In genomic region chr9:42039000-42039992, GRCm38 (mm10) we compare ENCODE assay signal across 11 mouse cellular contexts.
DNase-seq lines count a peak whose midpoint lies in the region; ATAC-seq and TF ChIP-seq lines count a peak whose summit lies in the region.
"Had no signal": no experiment of that assay in that cellular context is flagged by ENCODE, and none has a peak within 500 bp of the region (broad histone marks: within the 10 kb centered on the region; RNA-seq: fewer than 3 reads in every experiment).

No protein-coding gene starts in this region.

- no peak for DNase-seq in left cerebral cortex, adult 2 months (ENCODE audit: extremely low spot score in 1 of 2, low spot score in 2 of 2)
- no peak for DNase-seq in left cerebral cortex, adult 8-10 months (ENCODE audit: low spot score in 2 of 2)
- peak; percentile 78 for DNase-seq in cerebellum, adult 8-10 months
- no peak for DNase-seq in layer of hippocampus, adult 11-12 months (ENCODE audit: low spot score)
- no peak for DNase-seq in heart, adult 8-10 months (ENCODE audit: low spot score)
- DNase-seq: adrenal gland, adult 8-10 months; liver, embryonic 13.5 days had no signal

- peak; percentile 70 for ATAC-seq in hindbrain, embryonic 16.5 days
- peak; percentile 70 for ATAC-seq in neural tube, embryonic 15.5 days (ENCODE audit: low FRiP score)
- ATAC-seq in granulocyte monocyte progenitor cell, adult 5-6 weeks (replicated peaks; ENCODE audit: poor library complexity, severe bottlenecking), result no peak

- no peak overlapping the region for H3K4me2 ChIP-seq in hindbrain, embryonic 16.5 days (ENCODE audit: low read length)
- no peak overlapping the region for H3K4me2 ChIP-seq in neural tube, embryonic 15.5 days
- H3K4me2 ChIP-seq: liver, embryonic 13.5 days; stomach, embryonic 15.5 days had no signal

- H3K4me1 ChIP-seq in hindbrain, embryonic 16.5 days (ENCODE audit: control insufficient read depth, insufficient read depth, low read depth, low read length), result peaks cover 2% of the 10 kb centered on the region
- H3K4me1 ChIP-seq in neural tube, embryonic 15.5 days, result peaks cover 26% of the 10 kb centered on the region
- H3K4me1 ChIP-seq: liver, embryonic 13.5 days; stomach, embryonic 15.5 days had no signal

- peaks cover 6% of the 10 kb centered on the region for H3K36me3 ChIP-seq in hindbrain, embryonic 16.5 days (ENCODE audit: control insufficient read depth, insufficient read depth, low read length)
- H3K36me3 ChIP-seq in neural tube, embryonic 15.5 days, result peaks cover 15% of the 10 kb centered on the region
- H3K36me3 ChIP-seq: liver, embryonic 13.5 days had no signal

- H3K9ac ChIP-seq in hindbrain, embryonic 16.5 days (ENCODE audit: low read depth, low read length), result no peak overlapping the region
- no peak overlapping the region for H3K9ac ChIP-seq in neural tube, embryonic 15.5 days (replicated peaks)
- H3K9ac ChIP-seq: liver, embryonic 13.5 days; stomach, embryonic 15.5 days had no signal

- no peaks in the 10 kb centered on the region for H3K9me3 ChIP-seq in hindbrain, embryonic 16.5 days (ENCODE audit: control insufficient read depth, low read length)
- H3K9me3 ChIP-seq in neural tube, embryonic 15.5 days (replicated peaks), result no peaks in the 10 kb centered on the region
- H3K9me3 ChIP-seq: liver, embryonic 13.5 days; stomach, embryonic 15.5 days had no signal

- H3K27ac ChIP-seq in left cerebral cortex, adult 2 months, result peak overlapping the region; percentile 32
- peak overlapping the region; percentile 56 for H3K27ac ChIP-seq in hindbrain, embryonic 16.5 days (ENCODE audit: low read depth, low read length)
- peak overlapping the region; percentile 75 for H3K27ac ChIP-seq in neural tube, embryonic 15.5 days (replicated peaks)
- H3K27ac ChIP-seq: liver, embryonic 13.5 days; stomach, embryonic 15.5 days had no signal

- TF ChIP-seq CTCF in left cerebral cortex, adult 2 months (IDR thresholded peaks at IDR 0.05), result no peak

- H3K27me3 ChIP-seq in hindbrain, embryonic 16.5 days (replicated peaks; ENCODE audit: control insufficient read depth, insufficient read depth, low read length), result no peaks in the 10 kb centered on the region
- no peaks in the 10 kb centered on the region for H3K27me3 ChIP-seq in neural tube, embryonic 15.5 days (replicated peaks)
- H3K27me3 ChIP-seq: liver, embryonic 13.5 days; stomach, embryonic 15.5 days had no signal

- WGBS in hindbrain, embryonic 16.5 days, result 64% methylated on average over 18 of the region's 18 CpGs
- 41% methylated on average over 18 of the region's 18 CpGs for WGBS in neural tube, embryonic 15.5 days

- intact Hi-C loops in left cerebral cortex, adult 2 months (cut with DNase I), result no loop called here

- H3K4me3 ChIP-seq in left cerebral cortex, adult 2 months, result no peak overlapping the region
- H3K4me3 ChIP-seq in hindbrain, embryonic 16.5 days (ENCODE audit: low read length), result no peak overlapping the region
- H3K4me3 ChIP-seq in neural tube, embryonic 15.5 days (replicated peaks), result no peak overlapping the region
- H3K4me3 ChIP-seq: liver, embryonic 13.5 days; stomach, embryonic 15.5 days had no signal
